Mouse (Mus musculus) intestine, embryonic 15.5 days (tissue): ENCODE results near the gene 5430419D17Rik. TPM values are rescaled to one million over a fixed set of nuclear protein-coding genes. Genes with fewer than 3 reads are reported as not detected.
A peak's percentile ranks its signal among the peaks of the same experiment; 100 is the strongest.

ENCODE experiments used
- ATAC-seq: fragments of 200-750 bp; cut with Nextera tagmentation; 2 replicates; pipeline ENCODE4 v1.8.0; 2017; ENCODE audit warnings: moderate TSS enrichment, moderate library complexity
- H3K27ac ChIP-seq: fragments of 300-500 bp; sonication (generic); 2 replicates; pipeline ENCODE4 v1.5.1; 2015; ENCODE audit warnings: mild to moderate bottlenecking, inconsistent platforms
- H3K27me3 ChIP-seq: fragments of 300-500 bp; sonication (generic); replicated peaks from 2 replicates; pipeline ENCODE4 v1.6.1; 2015; ENCODE audit warnings: inconsistent platforms
- H3K36me3 ChIP-seq: fragments of 300-500 bp; sonication (generic); 2 replicates; pipeline ENCODE4 v1.6.1; 2015; ENCODE audit warnings: inconsistent platforms
- H3K4me1 ChIP-seq: fragments of 300-500 bp; sonication (generic); replicated peaks from 2 replicates; pipeline ENCODE4 v1.6.1; 2015; ENCODE audit warnings: inconsistent platforms
- H3K4me2 ChIP-seq: fragments of 300-500 bp; sonication (generic); replicated peaks from 2 replicates; pipeline ENCODE4 v1.6.1; 2015; ENCODE audit warnings: mild to moderate bottlenecking, inconsistent platforms
- H3K4me3 ChIP-seq: fragments of 300-500 bp; sonication (generic); replicated peaks from 2 replicates; pipeline ENCODE4 v1.5.1; 2015; ENCODE audit warnings: inconsistent platforms
- H3K9ac ChIP-seq: fragments of 300-500 bp; sonication (generic); 2 replicates; pipeline ENCODE4 v1.6.1; 2015; ENCODE audit warnings: inconsistent platforms
- H3K9me3 ChIP-seq: fragments of 300-500 bp; sonication (generic); 2 replicates; pipeline ENCODE4 v1.6.1; 2016; ENCODE audit warnings: inconsistent platforms
- WGBS: fragments of 180-500 bp; shearing (Covaris S2); methylation state at CpG from one replicate; pipeline ENCODE4 v1.1.7; 2015; 5-methylcytosine and 5-hydroxymethylcytosine counted together
- polyA plus RNA-seq: library from polyadenylated mRNA; unstranded; fragments of >200 nt; fragmentation: Nextera tagmentation; extraction: Ambion mirVana; gene quantifications from 2 replicates; pipeline ENCODE4 v1.2.1, GENCODE M21; 2015

5430419D17Rik gene
- polyA plus RNA-seq, 1 experiment from 2014 or later: 0.03 TPM

GRCm38 (mm10) chr7:131223086-131223485 is 48.9 kb downstream of the 5430419D17Rik start:
- H3K9ac ChIP-seq: no peak overlapping the region
- H3K4me1 ChIP-seq: no peaks in the 10 kb centered on the region
- WGBS: 66% methylated on average over 5 of the region's 5 CpGs
- H3K27ac ChIP-seq: no peak overlapping the region
- no peaks in the 10 kb centered on the region for H3K27me3 ChIP-seq
- no peak overlapping the region for H3K4me2 ChIP-seq
- no peak for ATAC-seq
- no peaks in the 10 kb centered on the region for H3K36me3 ChIP-seq
- no peaks in the 10 kb centered on the region for H3K9me3 ChIP-seq
- H3K4me3 ChIP-seq: no peak overlapping the region

DNA sequence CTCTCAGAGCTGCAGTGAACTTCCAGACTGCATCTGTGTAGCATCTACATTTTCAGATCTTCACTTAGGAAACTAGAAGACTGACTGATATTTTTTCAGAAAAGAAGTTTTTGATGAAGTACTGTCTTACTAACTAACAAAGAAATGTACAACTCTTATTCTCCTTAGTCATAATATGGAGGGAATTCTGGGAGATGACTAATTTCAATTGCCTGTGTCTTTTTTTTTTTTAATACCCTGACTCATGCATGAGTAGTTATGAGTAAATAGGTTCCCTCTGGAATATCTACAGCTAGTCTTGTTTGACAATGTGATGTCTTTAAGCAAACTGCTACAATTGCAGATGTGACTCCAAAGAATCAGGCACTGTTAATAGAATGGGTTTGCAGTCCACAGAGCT is 61.9 kb downstream of the 5430419D17Rik start:
- Histone ChIP-seq H3K27ac (no peak overlapping the region), H3K9ac (no peak overlapping the region), H3K36me3 (no peaks in the 10 kb centered on the region), H3K4me2 (no peak overlapping the region), H3K4me3 (no peak overlapping the region), H3K4me1 (no peaks in the 10 kb centered on the region), H3K9me3 (no peaks in the 10 kb centered on the region), H3K27me3 (no peaks in the 10 kb centered on the region)
- ATAC-seq: no peak

DNA sequence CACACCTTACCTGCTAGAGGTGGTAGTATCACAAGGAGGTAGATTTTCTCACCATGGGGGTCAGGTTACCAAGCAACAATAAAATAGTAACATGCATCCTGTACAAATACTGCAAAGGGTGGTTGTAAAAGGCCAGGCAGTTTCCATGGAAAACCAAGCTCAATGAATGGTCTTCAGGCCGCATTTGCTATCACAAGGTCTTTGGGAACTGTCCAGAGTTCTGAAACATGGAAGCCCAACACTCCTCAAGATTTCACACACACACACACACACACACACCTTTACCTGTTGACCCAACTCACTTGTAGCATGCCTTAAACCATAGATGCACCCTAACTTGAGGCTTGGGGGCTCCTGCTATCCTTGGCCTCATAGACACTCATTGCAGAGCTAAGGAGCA is 70.8 kb downstream of the 5430419D17Rik start:
- Histone ChIP-seq H3K36me3 (no peaks in the 10 kb centered on the region), H3K4me2 (no peak overlapping the region), H3K4me1 (no peaks in the 10 kb centered on the region), H3K27me3 (no peaks in the 10 kb centered on the region), H3K27ac (no peak overlapping the region), H3K9me3 (no peaks in the 10 kb centered on the region), H3K9ac (no peak overlapping the region), H3K4me3 (no peak overlapping the region)
- 12% methylated on average over 1 of the region's 1 CpGs for WGBS
- ATAC-seq: no peak

- WGBS: 90% methylated on average over 5 of the region's 5 CpGs
- Histone ChIP-seq H3K4me2 (no peak overlapping the region), H3K4me3 (no peak overlapping the region), H3K27me3 (no peaks in the 10 kb centered on the region), H3K9ac (no peak overlapping the region), H3K27ac (no peak overlapping the region), H3K9me3 (no peaks in the 10 kb centered on the region), H3K36me3 (no peaks in the 10 kb centered on the region), H3K4me1 (no peaks in the 10 kb centered on the region)
- ATAC-seq: peak; percentile 43; the same call in 1 of the 2 replicates
Measured at GRCm38 (mm10) chr7:131256841-131257240, 82.6 kb downstream of the 5430419D17Rik start.

DNA sequence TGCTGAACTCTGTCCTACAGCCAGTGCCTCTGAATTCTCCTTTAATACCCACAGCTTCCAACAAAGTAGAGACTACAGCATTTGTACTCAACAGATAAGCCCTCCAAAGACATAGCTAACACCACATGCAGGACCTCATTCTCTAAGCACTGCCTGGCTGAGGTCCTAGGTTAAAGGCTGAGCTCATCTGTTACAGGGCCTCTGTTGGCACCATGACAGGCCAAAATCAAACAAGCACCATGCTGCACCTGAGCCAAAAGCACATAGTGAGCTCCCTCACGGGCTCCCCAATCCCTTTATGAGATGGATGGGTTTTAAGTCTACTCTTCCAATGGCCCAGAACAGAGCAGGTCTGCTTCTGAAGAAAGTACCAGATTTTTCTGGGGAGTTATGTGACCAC is 83.1 kb downstream of the 5430419D17Rik start:
- Histone ChIP-seq H3K4me1 (no peaks in the 10 kb centered on the region), H3K9ac (no peak overlapping the region), H3K27me3 (no peaks in the 10 kb centered on the region), H3K4me3 (no peak overlapping the region), H3K27ac (no peak overlapping the region), H3K9me3 (no peaks in the 10 kb centered on the region), H3K36me3 (no peaks in the 10 kb centered on the region), H3K4me2 (no peak overlapping the region)
- WGBS: 69% methylated on average over 1 of the region's 1 CpGs
- ATAC-seq: no peak

DNA sequence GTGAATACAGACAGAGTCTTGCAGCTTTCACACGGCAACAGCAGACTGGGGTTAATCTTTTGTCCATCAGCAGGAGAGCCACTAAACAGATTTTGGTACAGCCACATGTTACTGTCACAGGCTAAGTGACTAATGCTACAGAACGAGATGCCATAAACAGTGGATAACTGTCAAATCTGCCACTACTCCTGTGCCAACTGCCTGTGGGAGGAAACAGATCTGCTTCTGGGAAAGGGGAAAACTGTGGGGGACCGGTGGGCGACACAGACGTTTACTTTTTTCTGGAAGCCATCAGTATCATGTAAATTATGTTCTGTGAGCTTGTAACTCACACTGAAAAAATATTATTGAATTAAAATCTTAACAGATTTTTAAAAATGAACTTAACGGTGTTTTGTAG is 86.7 kb downstream of the 5430419D17Rik start:
- H3K36me3 ChIP-seq: no peaks in the 10 kb centered on the region
- WGBS: 47% methylated on average over 6 of the region's 6 CpGs
- H3K9ac ChIP-seq: no peak overlapping the region
- no peak overlapping the region for H3K27ac ChIP-seq
- no peaks in the 10 kb centered on the region for H3K27me3 ChIP-seq
- H3K4me3 ChIP-seq: no peak overlapping the region
- no peaks in the 10 kb centered on the region for H3K4me1 ChIP-seq
- ATAC-seq: no peak
- H3K9me3 ChIP-seq: no peaks in the 10 kb centered on the region
- no peak overlapping the region for H3K4me2 ChIP-seq

GRCm38 (mm10) chr7:131264251-131264650 is 90.0 kb downstream of the 5430419D17Rik start:
- 91% methylated on average over 4 of the region's 4 CpGs for WGBS
- H3K4me2 ChIP-seq: no peak overlapping the region
- H3K36me3 ChIP-seq: no peaks in the 10 kb centered on the region
- H3K27ac ChIP-seq: no peak overlapping the region
- no peak overlapping the region for H3K9ac ChIP-seq
- ATAC-seq: no peak
- H3K4me1 ChIP-seq: no peaks in the 10 kb centered on the region
- no peaks in the 10 kb centered on the region for H3K9me3 ChIP-seq
- H3K27me3 ChIP-seq: no peaks in the 10 kb centered on the region
- H3K4me3 ChIP-seq: no peak overlapping the region

GRCm38 (mm10) chr7:131265851-131266250 is 91.6 kb downstream of the 5430419D17Rik start:
- H3K27me3 ChIP-seq: no peaks in the 10 kb centered on the region
- H3K36me3 ChIP-seq: no peaks in the 10 kb centered on the region
- H3K9ac ChIP-seq: no peak overlapping the region
- no peak overlapping the region for H3K27ac ChIP-seq
- no peaks in the 10 kb centered on the region for H3K4me1 ChIP-seq
- H3K4me3 ChIP-seq: no peak overlapping the region
- H3K4me2 ChIP-seq: no peak overlapping the region
- H3K9me3 ChIP-seq: no peaks in the 10 kb centered on the region
- 72% methylated on average over 4 of the region's 4 CpGs for WGBS
- no peak for ATAC-seq

DNA sequence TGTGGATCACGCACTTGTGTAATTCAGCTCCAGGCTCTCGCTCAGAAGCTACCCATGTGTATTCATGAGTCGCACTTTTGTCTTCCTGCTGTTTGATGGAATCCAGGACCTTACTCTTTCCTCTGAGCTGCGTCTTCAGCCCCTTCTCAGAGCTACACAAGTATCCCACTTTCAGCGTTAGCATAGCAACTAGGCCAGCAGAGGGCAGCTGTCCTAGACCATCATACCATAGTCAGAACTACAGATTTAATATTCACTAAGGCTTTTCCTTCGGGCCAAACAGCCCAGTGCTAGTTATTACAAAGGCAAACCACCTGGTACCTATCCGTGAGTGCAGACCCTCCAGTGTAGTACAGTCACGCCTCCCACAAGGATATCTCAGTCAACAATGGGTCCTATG is 122.9 kb downstream of the 5430419D17Rik start:
- Histone ChIP-seq H3K36me3 (no peaks in the 10 kb centered on the region), H3K4me2 (no peak overlapping the region), H3K4me1 (no peaks in the 10 kb centered on the region), H3K27ac (no peak overlapping the region), H3K27me3 (no peaks in the 10 kb centered on the region), H3K4me3 (no peak overlapping the region), H3K9me3 (no peaks in the 10 kb centered on the region), H3K9ac (no peak overlapping the region)
- ATAC-seq: no peak
- 62% methylated on average over 8 of the region's 8 CpGs for WGBS

- no peak overlapping the region for H3K27ac ChIP-seq
- H3K4me2 ChIP-seq: no peak overlapping the region
- H3K9me3 ChIP-seq: no peaks in the 10 kb centered on the region
- H3K4me3 ChIP-seq: no peak overlapping the region
- H3K36me3 ChIP-seq: no peaks in the 10 kb centered on the region
- WGBS: 63% methylated on average over 8 of the region's 8 CpGs
- no peak for ATAC-seq
- H3K4me1 ChIP-seq: no peaks in the 10 kb centered on the region
- no peak overlapping the region for H3K9ac ChIP-seq
- H3K27me3 ChIP-seq: no peaks in the 10 kb centered on the region
Measured at GRCm38 (mm10) chr7:131303340-131303739, 129.1 kb downstream of the 5430419D17Rik start.

DNA sequence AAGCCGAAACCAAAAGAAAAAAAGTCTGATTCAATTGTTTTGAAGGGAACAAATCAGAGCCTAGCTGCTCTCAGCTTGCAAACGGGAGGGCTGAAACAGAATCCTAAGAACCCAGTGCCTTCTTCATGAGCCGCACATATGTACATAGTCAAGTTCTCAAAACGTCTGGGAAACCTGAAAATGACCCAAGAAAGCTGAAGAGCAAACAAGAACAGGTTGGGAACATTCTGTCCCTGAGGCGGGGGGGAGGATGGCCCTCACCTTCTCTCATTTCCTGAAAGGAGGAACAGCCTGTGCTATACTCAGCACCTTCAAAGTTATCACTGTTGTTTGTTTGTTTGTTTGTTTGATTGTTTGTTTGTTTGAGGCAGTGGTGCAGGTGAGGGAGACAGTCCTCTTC is 132.5 kb downstream of the 5430419D17Rik start:
- ATAC-seq: no peak
- no peak overlapping the region for H3K4me2 ChIP-seq
- H3K36me3 ChIP-seq: no peaks in the 10 kb centered on the region
- no peaks in the 10 kb centered on the region for H3K9me3 ChIP-seq
- no peak overlapping the region for H3K4me3 ChIP-seq
- H3K27ac ChIP-seq: no peak overlapping the region
- H3K27me3 ChIP-seq: no peaks in the 10 kb centered on the region
- 75% methylated on average over 5 of the region's 5 CpGs for WGBS
- H3K4me1 ChIP-seq: no peaks in the 10 kb centered on the region
- H3K9ac ChIP-seq: no peak overlapping the region

GRCm38 (mm10) chr7:131314493-131314892 is 140.3 kb downstream of the 5430419D17Rik start:
- Histone ChIP-seq H3K27me3 (no peaks in the 10 kb centered on the region), H3K36me3 (no peaks in the 10 kb centered on the region), H3K27ac (no peak overlapping the region), H3K9ac (no peak overlapping the region), H3K4me2 (no peak overlapping the region), H3K9me3 (no peaks in the 10 kb centered on the region), H3K4me3 (no peak overlapping the region), H3K4me1 (no peaks in the 10 kb centered on the region)
- no peak for ATAC-seq
- 74% methylated on average over 7 of the region's 7 CpGs for WGBS

- H3K4me1 ChIP-seq: no peaks in the 10 kb centered on the region
- no peak overlapping the region for H3K4me3 ChIP-seq
- no peaks in the 10 kb centered on the region for H3K36me3 ChIP-seq
- H3K27ac ChIP-seq: no peak overlapping the region
- ATAC-seq: no peak
- no peak overlapping the region for H3K4me2 ChIP-seq
- no peaks in the 10 kb centered on the region for H3K27me3 ChIP-seq
- no peaks in the 10 kb centered on the region for H3K9me3 ChIP-seq
- no peak overlapping the region for H3K9ac ChIP-seq
- 63% methylated on average over 12 of the region's 12 CpGs for WGBS
Measured at GRCm38 (mm10) chr7:131317587-131317986, 143.4 kb downstream of the 5430419D17Rik start.

GRCm38 (mm10) chr7:131318340-131318739 is 144.1 kb downstream of the 5430419D17Rik start:
- 83% methylated on average over 5 of the region's 7 CpGs for whole genome bisulfite sequencing
- H3K9me3 ChIP-seq: no peaks in the 10 kb centered on the region
- no peaks in the 10 kb centered on the region for H3K4me1 ChIP-seq
- no peak for ATAC-seq
- no peak overlapping the region for H3K9ac ChIP-seq
- no peaks in the 10 kb centered on the region for H3K36me3 ChIP-seq
- no peak overlapping the region for H3K27ac ChIP-seq
- no peak overlapping the region for H3K4me2 ChIP-seq
- no peak overlapping the region for H3K4me3 ChIP-seq
- no peaks in the 10 kb centered on the region for H3K27me3 ChIP-seq
